Mouse (Mus musculus): Measurements from ENCODE around the gene Cdkn2aip.

Gene Cdkn2aip

DNA sequence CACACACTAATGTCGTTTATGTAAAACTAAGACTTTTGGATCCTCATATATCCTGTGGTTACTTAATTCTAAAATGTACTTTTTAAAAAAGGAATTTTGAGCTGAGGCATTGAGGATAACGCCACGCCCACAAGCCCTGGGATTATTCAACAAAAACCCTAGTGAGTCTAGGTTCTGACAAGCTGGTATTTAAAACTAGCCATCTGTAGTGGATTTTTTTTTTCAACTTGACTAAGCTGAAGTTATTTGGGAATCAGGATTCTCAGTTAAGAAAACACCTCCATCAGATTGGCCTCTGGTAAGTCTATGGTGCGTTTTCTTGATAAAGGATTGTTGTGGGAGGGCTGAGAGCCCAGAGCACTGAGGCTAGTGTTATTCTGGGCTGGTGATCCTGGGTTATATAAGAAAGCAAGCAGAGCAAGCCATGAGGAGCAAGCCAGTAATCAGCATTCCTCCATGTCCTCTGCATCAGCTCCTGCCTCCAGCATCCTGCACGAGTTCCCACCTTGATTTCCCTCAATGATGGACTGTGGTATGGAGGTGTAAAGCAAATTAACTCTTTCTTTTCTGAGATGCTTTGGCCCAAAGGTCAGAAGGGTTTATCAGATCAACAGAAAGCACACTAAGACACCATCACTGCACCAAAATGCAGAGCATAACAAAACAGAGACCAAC, 18.2 kb downstream of the Cdkn2aip start:
- DNase-seq, result no peak

DNA sequence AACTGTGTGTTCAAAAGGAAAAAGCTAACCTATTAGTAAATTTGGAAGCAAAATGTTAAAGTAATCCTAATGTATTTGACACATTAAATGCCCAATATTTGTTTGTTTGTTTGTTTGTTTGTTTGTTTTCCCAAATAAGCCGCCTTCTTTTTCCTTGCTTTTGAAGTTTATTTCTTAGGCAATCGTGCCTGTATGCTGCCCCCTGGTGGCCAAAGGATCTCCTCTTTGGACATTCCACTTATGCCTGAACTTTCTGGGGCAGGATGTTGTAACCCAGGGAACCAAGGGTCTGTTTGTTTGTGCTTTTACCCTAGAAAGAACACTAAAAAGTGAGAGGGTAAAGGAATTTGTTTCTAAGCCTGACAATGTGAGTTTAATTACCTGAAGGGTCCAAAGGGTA, 20.6 kb downstream of the Cdkn2aip start:
- DNase-seq, result peak; percentile 68 to 80

DNA sequence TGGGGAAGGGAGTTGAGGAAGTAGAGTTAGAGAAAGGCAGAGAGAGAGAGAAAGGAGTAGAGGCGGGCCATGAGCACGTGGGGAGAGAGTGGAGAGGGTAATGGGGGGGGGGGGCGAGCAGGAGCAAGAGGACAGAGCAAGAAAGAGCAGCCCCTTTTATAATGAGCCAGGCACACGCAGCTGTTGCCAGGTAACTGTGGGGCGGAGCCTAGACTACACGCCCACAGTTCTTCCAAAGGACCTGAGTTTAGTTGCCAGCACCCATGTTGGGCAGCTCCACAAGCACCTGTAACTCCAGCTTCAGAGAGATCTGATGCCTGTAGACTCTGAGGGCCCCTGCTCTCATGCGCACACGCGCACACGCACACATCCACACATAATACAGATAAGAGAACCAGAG, 21.9 kb downstream of the Cdkn2aip start:
- DNase-seq, result no peak

DNA sequence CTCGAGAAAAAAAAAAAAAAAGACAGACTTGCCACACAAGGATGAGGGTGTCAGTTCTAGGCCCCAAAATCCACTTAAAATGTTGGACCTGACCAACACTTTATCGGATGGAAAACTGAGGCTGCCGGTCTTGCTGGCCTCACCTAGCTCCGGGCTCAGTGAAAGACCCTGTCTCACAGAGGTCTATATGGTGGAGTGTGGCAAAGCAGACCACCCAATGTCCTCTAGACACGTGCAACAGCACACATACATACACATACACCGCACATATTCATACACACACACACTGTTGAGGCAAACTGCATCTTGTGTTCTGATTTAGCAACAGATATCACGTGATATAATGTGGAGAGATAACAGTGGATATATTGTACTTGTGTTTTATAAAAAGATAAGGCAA, 22.4 kb downstream of the Cdkn2aip start:
- DNase-seq, result no peak

DNA sequence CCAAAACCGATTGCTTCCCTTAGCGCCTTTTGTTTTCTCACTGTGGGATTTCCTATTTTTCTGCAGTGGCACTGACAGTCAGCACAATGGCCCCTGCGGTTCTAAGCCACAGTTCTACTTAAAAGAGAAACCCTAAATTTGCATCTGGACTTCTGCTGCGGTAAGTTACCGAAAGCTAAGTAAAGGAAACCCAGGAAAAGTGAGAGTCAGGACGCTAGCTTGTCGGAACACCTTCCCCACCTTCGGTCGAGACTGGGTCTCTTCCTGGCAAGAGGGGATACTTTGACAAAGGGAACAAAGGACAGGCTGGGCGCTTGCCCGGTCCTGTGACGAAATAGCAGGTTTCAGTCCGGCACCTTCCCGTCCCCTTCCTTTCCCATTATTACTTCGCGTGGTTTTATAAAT, 23.1 kb downstream of the Cdkn2aip start:
- DNase-seq, result peak; percentile 46 to 54

DNA sequence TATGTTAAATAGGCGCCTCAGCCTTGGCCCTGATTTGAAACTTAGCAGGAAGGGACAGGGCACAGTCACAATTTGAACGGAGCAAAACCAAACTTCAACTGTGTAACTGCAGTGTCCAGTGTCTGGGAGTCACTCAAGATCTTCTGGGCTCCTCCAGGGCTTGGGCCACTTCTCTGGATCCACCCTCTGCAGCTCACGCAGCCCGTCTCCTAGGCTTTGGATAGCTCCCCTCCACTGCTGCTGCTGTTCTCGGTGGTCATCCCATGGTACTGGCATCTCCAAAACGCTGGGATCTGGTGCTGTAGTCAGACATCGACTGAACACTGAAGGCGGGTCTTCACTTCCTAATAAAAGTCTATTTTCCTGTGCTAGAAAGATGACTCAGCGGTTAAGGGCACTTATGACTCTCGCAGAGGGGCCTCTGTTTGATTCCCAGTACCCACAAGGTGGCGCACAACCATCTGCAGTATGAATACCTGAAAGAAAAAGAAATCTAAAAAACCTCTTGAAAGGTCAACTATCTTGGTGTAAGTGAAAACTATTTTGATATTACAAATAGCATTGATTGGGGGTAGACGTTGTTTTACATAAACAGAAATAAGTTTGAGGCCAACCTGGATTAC, 23.9 kb downstream of the Cdkn2aip start:
- DNase-seq, result peak; percentile 19 to 50

DNA sequence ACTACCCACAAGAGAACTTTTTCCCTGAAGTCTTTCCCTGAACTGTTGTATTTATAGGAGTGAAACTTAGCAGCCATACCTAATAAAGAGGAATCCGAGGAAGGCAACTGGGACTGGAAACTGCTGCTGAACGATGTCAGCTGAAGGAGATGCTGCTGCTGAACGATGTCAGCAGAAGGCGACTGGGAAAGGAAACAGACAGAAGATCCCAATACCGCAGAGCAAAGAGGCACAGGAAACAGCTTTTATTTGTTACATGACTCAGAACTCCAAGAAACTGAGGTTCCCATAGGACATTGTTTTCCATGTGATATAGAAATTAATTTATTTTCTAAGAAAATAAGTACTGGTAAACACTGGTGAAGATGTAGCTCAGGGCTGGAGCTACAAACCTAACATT, 29.3 kb downstream of the Cdkn2aip start:
- DNase-seq, result no peak

DNA sequence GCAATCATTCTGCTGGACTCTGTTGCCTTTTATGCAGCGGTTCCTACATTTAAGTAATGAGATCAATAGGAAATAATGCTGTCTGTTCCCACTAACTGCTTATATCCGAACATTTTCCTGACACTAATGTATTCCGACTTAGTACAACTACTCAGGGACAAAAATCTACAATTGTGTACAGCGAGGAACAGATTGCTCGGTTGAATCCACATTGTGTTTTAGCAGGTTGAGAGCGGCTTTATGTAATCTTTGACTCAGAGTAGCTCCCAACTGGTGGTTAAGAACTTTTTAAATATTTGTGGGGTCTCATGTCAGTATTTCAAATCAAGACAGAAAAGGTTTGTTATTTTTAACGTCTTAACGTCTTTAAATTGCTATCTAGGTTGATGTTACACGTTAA, 29.7 kb downstream of the Cdkn2aip start:
- DNase-seq, result no peak

DNA sequence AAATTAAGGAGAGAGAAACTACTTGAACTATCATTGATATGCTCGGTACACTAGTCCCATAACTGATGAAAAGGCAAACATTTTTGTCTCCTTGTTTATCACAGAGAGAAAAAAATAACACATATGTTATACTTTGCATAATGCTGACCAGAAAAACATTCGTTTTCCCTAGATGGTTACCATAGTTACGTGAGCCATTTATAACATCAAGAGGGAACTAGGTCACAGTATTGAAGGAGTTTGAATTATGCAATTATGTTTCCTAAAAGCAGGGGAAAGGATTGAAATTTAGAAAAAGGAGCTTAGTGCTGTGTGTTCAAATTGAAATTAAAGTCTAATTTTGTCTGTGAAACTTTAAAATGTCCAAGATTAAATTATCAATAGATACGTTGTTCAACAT, 33.4 kb downstream of the Cdkn2aip start:
- DNase-seq, result no peak

DNA sequence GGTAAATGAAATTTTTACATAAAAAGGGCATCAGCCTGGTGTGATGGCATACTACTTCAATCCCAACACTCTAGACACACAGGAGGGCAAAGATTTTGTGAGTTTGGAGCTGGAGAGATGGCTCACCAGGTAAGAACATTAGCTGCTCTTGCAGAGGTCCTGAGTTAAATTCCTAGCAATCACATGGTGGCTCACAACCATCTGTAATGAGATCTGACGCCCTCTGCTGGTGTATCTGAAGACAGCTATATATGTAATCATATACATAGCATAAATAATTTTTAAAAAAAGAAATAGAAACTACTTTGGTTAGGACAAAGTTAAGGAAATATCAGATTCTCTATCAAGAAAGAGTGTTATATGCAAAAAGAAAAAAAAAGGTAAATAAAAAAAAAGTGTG, 34.1 kb downstream of the Cdkn2aip start:
- no peak for DNase-seq

DNA sequence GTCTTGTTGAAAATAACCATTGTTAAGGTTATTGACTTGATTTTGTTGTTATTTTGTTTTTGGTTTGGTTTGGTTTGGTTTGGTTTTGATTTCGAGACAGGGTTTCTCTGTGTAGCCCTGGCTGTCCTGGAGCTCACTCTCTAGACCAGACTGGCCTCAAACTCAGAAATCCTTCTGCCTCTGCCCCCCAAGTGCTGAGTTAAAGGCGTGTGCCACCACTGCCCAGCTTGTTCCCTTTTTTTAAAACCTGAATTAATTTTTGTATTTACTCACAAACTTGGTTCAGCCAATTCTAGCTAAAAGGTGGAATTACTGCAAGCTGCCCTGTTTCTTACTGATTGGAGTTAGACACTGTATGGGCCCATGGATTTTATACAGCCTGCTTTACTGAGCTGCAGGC, 37.1 kb downstream of the Cdkn2aip start:
- DNase-seq, result no peak

DNA sequence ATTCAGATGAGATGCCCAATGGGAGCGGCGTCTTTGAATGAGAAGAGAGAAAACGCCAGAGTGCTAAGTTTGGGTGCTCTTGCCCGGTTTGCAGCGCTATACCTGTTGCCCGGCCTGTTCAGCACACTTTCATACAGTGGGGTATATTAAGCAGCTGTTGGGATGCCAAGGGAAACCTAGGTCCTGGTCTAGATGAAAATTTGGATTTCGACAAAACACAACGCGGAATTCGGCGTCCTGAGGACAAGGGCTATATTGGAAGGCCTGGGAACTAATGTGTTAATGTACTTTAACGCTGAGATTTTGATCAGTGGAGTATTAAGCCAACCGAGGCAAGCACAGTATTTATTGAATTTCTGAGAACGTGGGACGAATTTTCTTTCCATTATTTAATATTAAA, 37.5 kb downstream of the Cdkn2aip start:
- no peak for DNase-seq

DNA sequence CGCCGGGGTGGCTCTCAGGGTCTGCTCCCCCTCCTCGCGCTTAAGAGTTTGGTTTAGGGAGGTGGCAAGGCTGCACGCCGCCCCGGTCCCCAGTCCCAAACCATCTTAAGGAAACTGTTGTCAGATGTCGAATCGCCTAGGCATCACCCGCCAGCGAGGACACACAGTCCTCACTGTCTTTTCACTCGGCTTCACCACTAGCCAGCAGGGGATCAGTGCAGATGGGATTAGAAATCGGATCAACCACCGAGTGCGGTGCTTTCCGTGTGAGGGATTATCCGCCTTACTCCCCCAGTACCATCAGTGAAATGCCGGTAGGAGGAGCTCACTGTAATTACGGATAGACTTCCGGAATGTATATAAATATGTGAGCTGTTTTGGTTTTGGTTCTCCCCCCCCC, 37.9 kb downstream of the Cdkn2aip start:
- DNase-seq, result no peak

DNA sequence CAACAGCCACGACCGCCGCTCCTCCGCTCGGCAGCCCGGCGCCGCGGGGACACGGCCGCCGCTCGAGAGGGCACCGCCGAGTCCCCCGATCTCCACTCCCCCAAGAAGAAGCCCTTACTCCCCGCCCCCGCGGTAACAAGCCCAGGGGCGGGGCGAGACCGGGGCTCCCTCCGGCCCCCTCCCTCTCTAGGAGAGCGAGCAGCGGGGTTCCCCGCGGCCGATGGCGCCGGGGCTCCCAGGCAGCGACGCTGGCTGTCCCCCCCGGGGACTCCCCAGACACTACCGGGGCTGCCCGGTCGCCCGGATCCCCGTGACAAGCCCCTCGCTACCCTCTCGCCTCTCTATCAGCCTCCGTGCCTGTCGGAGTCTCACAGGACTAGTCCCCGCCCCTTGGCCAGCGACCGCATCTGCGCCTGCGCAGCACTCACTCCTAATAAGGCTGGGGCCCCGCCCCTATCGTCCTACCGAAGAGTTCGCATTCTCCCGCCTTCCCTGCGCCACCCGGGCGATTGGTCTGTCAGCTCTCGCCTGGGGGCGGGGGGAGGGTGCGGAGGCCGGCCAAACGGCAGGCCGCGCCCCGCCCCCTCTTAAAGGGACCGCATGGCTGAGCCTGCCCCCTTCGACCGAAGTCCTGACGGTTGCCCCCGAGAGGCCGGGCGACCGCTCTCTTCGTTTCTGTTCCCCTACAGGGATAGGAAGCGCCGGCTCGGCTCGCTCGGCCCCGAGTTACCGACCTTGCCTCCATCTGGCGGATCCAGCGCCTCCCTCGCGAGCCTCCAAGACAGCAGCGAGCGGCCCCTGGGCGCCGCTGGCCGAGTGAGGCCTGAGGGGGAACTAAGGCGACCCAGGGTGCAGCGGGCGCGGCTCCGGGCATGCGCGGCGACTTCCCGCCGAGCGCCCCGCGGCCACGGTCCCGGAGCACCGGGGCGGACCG, 38.7 kb downstream of the Cdkn2aip start, which contains the start of gene Ing2:
TSS of gene Ing2 (minus strand) at position 780 of the 934 bp plus-strand sequence.
- DNase-seq, result peak; percentile 100

DNA sequence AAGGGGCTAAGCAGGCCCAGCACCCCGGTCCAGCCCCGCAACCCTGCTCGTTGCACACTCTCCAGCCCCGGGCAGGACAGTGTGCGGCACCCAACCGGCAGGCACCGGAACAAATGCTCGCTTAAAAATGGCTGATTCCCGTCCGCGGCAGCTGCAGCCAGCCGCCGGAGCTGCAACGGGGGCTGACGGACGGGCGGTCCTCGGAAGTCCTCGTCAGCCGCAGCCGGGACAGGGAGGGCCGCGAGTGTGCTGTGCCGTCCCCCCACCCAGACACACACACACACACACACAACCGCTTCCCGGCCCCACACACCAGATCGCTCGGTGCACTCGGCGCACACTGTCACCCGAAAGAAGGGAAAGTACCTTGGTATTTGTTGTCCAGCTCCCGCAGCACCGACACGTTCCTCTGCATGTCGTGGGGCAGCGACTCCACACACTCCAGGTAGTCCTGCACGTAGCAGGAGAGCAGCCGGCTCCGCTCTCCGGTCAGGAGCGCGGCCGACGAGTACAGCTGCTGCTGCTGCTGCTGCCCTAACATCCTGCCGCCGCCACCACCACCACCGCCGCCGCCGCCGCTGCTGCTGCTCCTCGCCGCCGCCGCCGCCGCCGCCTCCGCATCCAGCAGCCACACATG, 39.5 kb downstream of the Cdkn2aip start:
- DNase-seq, result no peak

DNA sequence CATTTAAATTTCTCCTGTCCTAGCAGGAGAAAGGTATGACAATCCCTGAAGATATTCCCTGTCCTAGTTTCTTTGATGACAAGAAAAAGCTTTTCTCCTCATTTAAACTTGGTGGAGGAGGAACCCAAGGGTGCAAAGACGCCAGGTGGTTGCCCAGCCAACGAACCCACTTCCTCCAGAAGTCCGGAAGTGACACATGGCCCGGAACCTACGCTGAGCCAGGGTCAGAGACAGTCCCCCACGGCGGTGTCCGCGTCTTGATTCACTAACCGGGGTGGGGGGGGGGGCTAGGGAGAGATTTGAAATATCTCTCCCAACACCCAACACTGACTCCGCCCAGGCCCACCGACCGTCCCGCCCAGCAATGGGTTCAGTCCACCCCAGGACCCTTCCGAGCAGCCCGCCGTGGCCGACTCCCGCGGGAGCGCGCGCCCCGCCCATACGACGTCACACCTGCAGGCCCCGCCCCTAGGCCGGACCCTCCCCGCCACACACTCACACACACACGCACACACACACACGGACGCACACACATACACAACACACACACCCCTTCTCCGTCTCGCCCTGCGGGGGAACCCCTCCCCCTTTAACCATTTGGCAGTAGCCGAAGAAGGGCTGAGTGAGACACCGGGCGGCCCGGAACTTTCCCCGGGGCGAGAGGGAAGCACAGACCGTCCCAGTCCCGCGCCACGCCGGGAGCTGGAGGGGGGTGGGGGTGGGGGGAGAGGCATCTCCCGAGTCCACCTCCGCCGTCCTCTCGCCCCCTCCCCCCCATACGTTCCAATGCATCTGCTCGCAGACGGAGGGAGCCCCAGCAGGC, 40.2 kb downstream of the Cdkn2aip start:
- peak; percentile 87 for DNase-seq

DNA sequence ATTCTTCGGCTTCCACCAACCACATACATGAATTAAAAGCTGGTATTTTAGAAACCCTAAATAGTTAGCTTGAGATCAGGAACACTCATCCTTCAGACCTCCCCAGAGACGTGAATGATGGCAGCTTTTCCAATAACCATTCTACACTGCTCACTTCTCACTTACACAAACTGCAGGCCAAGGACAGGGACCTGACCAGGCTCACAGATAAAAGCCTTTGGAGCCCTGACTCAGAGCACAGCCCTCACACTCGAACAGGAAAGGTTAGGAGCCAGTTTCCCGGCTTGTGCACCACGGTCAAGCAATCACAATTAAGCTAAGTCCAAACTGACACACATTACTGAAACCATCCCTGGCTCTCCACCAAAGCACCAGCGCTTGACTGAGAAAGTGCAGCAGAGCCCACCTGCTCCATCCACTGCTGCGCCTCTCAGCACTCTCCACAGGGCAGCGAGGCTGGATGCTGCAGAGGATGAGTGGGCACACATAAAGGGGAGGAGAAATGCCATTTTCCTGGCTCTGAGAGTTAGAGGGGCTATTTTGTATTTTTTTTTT, 49.4 kb downstream of the Cdkn2aip start:
- DNase-seq, result no peak

DNA sequence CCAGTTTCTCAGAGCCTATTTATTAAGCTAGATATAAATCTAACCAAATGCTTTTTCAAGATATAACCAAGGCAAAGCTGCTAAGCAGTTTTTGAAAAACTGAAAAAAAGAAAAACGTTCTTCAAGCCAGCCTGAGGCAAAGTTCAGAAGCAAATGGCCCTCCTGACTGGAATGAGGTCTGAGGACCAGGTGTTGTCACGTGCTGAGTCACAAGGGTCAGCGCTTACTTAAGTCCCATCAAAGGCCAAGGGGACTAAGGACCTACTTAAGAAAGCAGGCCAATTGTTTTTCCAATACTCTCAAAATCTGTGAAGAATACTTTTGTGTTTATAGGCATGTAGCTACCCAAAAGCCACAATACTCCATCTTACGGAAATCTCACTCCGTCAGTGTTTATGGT, 50.5 kb downstream of the Cdkn2aip start:
- peak; percentile 46 to 55 for DNase-seq

DNA sequence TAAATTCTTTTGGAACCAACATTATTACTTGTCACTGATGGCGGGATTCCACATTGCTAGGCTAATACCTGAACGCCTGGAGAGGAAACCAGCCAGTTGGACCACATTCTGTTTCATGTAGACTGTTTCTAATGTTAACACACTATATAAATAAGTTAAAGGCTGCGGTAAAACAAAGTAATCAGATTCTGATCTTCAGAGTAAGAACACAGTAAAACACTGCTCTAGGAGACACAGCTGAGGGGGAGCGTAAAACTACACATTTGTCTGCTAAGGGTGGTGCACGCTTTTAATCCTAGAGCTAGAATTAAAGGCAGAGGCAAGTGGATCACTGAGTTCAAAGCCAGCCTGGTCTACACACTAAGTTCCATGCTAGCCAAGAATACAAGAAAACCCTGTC, 51.0 kb downstream of the Cdkn2aip start:
- DNase-seq, result no peak

DNA sequence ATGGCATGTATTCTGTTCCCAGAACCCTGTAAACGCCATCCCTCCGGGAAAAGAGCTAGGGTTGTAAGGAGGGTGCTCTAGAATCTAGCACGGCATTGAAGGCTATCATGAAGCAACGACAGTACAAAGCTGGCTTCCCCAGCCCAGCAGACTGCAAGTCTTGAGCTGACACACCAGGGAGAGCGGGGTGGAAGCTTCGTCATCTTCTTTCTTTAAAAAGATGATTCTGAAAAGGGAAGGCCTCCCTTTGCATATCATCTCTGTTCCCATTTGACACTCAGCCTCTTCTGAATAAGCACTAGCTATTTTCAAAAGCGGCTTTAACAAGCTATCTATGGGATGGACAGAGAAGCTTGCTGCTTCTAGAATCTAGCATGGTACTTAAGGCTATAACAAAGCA, 53.3 kb downstream of the Cdkn2aip start:
- DNase-seq, result no peak

DNA sequence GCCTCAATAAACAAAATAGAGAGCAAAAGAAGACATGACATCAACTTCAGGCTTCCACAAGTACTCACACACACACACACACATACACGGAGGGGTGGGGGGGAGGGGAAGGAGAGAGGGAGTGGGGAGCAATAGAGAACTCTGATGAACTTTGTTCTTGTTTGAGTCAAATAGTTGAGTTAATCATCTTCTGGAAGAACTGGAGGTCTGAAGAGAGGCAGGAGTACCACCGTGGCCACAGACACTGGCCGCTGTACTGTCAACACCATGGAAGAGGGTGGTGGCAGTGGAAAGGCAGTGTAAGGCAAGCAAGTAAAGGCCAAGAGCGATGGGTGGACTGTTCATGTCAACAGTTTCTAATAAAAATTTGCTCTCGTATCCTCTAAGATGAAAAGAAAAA, 54.3 kb downstream of the Cdkn2aip start:
- no peak for DNase-seq

Measured in lung, adult 18-20 months (tissue).